Mouse (Mus musculus): ENCODE measurements around the gene Chrm5.

DNA sequence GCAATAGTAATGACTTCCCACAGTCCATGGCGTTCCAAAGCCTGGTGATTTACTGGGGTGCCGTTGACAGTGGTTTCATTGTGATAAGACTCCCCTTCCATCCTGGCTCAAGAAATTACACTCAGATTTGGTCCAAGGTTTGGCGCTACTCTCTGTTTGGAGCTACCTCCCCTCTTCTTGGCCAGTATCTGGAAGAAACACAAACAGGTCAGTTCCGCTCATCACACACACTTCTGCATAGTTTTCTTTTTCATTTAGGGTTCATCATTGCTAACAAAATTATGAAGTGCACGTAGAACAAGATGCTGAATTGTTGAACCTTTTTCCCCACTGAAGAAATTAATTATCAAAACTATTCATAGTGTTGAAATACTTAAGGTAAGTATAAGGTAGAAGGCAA lies at the start of gene Chrm5:
- no peak for TF ChIP-seq POLR2A (IDR thresholded peaks at IDR 0.05; ENCODE audit: extremely low read depth, insufficient read depth, low read length)
- no peak for TF ChIP-seq CTCF (IDR thresholded peaks at IDR 0.05; ENCODE audit: low read depth, low read length)
